Mouse (Mus musculus) liver, postnatal 0 days (tissue): Measurements from ENCODE around the gene Cyp2s1. TPM values are rescaled to one million over a fixed set of nuclear protein-coding genes. Genes with fewer than 3 reads are reported as not detected.
A peak's percentile ranks its signal among the peaks of the same experiment; 100 is the strongest.

Experiments
- ATAC-seq: fragments of 200-750 bp; cut with Nextera tagmentation; 2 replicates; pipeline ENCODE4 v1.8.0; 2017; ENCODE audit warnings: mild to moderate bottlenecking, moderate library complexity
- DNase-seq: peaks from one replicate; pipeline ENCODE4 v3.0.0-alpha.2; 2016
- H3K27ac ChIP-seq: fragments of 300-500 bp; sonication (generic); 2 replicates; pipeline ENCODE4 v1.5.1; 2014; ENCODE audit warnings: antibody characterized with exemption, moderate library complexity, mild to moderate bottlenecking, low read depth
- H3K27me3 ChIP-seq: fragments of 300-500 bp; sonication (generic); 2 replicates; pipeline ENCODE4 v1.6.1; 2014; ENCODE audit warnings: low read length, control low read depth, mixed read lengths; ENCODE audit not compliant: insufficient read depth
- H3K36me3 ChIP-seq: fragments of 300-500 bp; sonication (generic); replicated peaks from 2 replicates; pipeline ENCODE4 v1.6.1; 2014; ENCODE audit warnings: mild to moderate bottlenecking, control low read depth, low read length, moderate library complexity, mixed read lengths; ENCODE audit not compliant: insufficient read depth
- H3K4me1 ChIP-seq: fragments of 300-500 bp; sonication (generic); 2 replicates; pipeline ENCODE4 v1.6.1; 2014; ENCODE audit warnings: antibody characterized with exemption, mild to moderate bottlenecking, control low read depth; ENCODE audit not compliant: insufficient read depth
- H3K4me2 ChIP-seq: fragments of 300-500 bp; sonication (generic); 2 replicates; pipeline ENCODE4 v1.6.1; 2014; ENCODE audit warnings: low read depth, mild to moderate bottlenecking, low read length, moderate library complexity, mixed read lengths
- H3K4me3 ChIP-seq: fragments of 300-500 bp; sonication (generic); 2 replicates; pipeline ENCODE4 v1.5.1; 2014; ENCODE audit warnings: low read depth, low read length
- H3K9ac ChIP-seq: fragments of 300-500 bp; sonication (generic); replicated peaks from 2 replicates; pipeline ENCODE4 v1.6.1; 2014; ENCODE audit warnings: mild to moderate bottlenecking, moderate library complexity
- H3K9me3 ChIP-seq: fragments of 300-500 bp; sonication (generic); 2 replicates; pipeline ENCODE4 v1.6.1; 2016; ENCODE audit warnings: mild to moderate bottlenecking, control low read depth, low read length, mixed read lengths
- CTCF ChIP-seq: sonication (generic); IDR thresholded peaks from 2 replicates; pipeline ENCODE4 v1.5.1; 2016; ENCODE audit warnings: antibody characterized with exemption, low read depth
- EP300 ChIP-seq: IDR thresholded peaks from 2 replicates; pipeline ENCODE4 v1.6.1; 2016; ENCODE audit warnings: antibody characterized with exemption, low read depth, mild to moderate bottlenecking
- WGBS: fragments of 180-500 bp; shearing (Covaris S2); extraction: QIAGEN DNeasy Blood & Tissue Kit; methylation state at CpG from one replicate; pipeline ENCODE4 v1.1.7; 2014; ENCODE audit not compliant: insufficient replicate concordance; 5-methylcytosine and 5-hydroxymethylcytosine counted together
- polyA plus RNA-seq: library from polyadenylated mRNA; unstranded; fragments of >200 nt; fragmentation: Nextera tagmentation; extraction: Ambion mirVana; gene quantifications from 2 replicates; pipeline ENCODE4 v1.2.1, GENCODE M21; 2015

The Cyp2s1 gene
- polyA plus RNA-seq, 1 experiment from 2014 or later: 0.92 TPM

- WGBS: 82% methylated on average over 13 of the region's 13 CpGs
These were observed 13.3 kb downstream of the Cyp2s1 start for GRCm38 (mm10) chr7:25803460-25803859.

DNA sequence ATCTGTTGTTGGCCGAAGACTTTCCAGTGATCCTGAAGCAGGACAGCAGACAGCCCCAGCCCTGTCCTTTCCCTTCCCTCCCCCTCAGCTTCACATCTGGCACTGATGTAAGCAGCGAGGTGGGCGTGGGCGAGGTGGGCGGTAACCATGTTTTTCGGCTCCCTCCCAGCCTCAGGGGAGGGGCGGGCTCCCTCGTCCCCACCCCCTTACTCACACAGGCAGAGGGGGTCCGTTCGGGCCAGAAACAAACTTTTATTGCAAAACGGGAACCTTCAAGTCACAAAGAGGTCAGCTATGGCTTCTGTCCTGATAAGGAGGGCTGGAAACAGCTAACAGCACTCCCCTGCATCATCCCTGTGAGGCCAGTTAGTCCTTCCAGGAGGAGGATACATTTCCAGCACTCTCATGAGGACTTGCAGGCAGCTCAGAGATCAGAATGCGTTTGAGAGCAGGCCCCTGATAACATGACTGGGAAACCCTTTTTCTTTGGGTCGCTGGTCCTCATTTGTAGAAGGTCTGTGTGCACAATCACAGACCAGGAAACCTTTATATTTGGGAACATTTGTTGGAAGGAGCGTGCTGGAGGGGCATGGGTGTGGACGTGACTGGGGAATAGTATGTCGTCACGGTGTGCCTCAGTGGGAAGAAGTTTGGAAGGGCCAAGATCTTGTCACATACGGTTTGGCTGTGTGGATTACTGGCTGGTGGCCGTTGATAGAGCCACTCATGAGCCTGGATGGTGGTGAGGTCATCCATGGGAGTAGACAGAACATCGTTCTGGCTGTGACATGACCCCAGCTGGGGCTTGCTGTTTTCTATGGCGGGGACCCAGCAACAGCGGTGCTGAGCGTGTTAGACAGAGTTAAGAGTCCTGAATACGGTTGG, 14.2 kb downstream of the Cyp2s1 start:
- H3K4me2 ChIP-seq: 0 out of 2 replicates have a peak overlapping the region, but pooled peaks have one; percentile 32
- WGBS: 35% methylated on average over 24 of the region's 24 CpGs
- ATAC-seq (peak; percentile 49), DNase-seq (peak; percentile 63)
- H3K36me3 ChIP-seq: no peaks in the 10 kb centered on the region
- peaks cover 3% of the 10 kb centered on the region; the same call in 1 of the 2 replicates for H3K4me1 ChIP-seq
- H3K4me3 ChIP-seq: no peak overlapping the region
- peak overlapping the region; percentile 44; the same call in 1 of the 2 replicates for H3K27ac ChIP-seq
- no peak overlapping the region for H3K9ac ChIP-seq
- no peaks in the 10 kb centered on the region for H3K27me3 ChIP-seq
- TF ChIP-seq CTCF: no peak
- peaks cover 2% of the 10 kb centered on the region; the same call in 1 of the 2 replicates for H3K9me3 ChIP-seq

More at GRCm38 (mm10) chr7:25803460-25803859, 13.3 kb downstream of the Cyp2s1 start:
- DNase-seq (no peak), ATAC-seq (no peak)
- TF ChIP-seq CTCF (no peak), EP300 (no peak)
- Histone ChIP-seq H3K4me1 (peaks cover 3% of the 10 kb centered on the region; the same call in 1 of the 2 replicates), H3K27ac (no peak overlapping the region), H3K4me3 (no peak overlapping the region), H3K27me3 (no peaks in the 10 kb centered on the region), H3K9ac (no peak overlapping the region), H3K4me2 (no peak overlapping the region), H3K36me3 (no peaks in the 10 kb centered on the region), H3K9me3 (no peaks in the 10 kb centered on the region; the same call in 1 of the 2 replicates)

DNA sequence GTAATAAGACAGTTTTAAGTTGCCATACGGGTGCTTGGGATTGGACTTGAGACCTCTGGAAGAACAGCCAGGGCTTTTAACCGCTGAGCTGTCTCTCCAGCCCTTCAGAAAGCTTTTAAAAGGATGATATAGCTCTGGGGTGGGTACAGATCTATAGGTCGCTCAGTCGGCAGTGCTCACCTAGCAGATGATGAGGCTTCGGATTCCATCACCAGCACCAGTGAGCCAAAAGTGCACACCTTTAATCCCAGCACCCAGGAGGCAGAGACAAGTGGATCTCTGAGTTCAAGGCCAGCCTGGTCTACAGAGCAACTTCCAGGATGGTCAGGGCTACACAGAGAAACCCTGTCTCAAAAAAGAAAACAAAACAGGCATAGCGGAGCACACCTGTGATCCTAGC, 15.7 kb downstream of the Cyp2s1 start:
- ATAC-seq (no peak), DNase-seq (no peak)
- Histone ChIP-seq H3K4me1 (peaks cover 3% of the 10 kb centered on the region; the same call in 1 of the 2 replicates), H3K4me3 (no peak overlapping the region), H3K9me3 (peaks cover 2% of the 10 kb centered on the region; the same call in 1 of the 2 replicates), H3K4me2 (no peak overlapping the region), H3K36me3 (no peaks in the 10 kb centered on the region), H3K27ac (no peak overlapping the region), H3K9ac (no peak overlapping the region), H3K27me3 (no peaks in the 10 kb centered on the region)
- TF ChIP-seq CTCF: no peak
- no peak for TF ChIP-seq EP300
- WGBS: 74% methylated on average over 6 of the region's 6 CpGs

DNA sequence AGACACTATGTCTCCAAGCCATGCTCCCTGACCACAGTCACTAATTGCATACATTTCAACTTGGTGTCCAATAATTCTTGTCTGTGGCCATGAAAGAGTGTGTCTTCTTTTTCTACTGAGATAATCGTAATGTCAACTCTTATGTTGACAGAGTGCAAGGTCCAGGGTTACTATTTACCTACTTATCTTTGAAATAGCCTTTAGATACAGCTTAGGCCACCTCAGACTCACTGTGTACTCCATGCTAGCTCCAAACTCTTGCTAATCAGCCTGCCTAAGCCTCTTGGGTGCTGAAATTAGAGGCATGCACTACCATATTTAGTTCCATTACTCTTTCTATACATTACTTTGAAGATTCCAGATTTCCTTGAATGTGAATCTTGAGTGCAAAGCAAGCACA, 17.3 kb downstream of the Cyp2s1 start:
- Histone ChIP-seq H3K4me1 (peaks cover 3% of the 10 kb centered on the region; the same call in 1 of the 2 replicates), H3K4me3 (no peak overlapping the region), H3K9ac (no peak overlapping the region), H3K36me3 (no peaks in the 10 kb centered on the region), H3K27me3 (no peaks in the 10 kb centered on the region), H3K27ac (no peak overlapping the region), H3K4me2 (no peak overlapping the region), H3K9me3 (peaks cover 2% of the 10 kb centered on the region; the same call in 1 of the 2 replicates)
- ATAC-seq (no peak; the same call in 1 of the 2 replicates), DNase-seq (no peak)
- TF ChIP-seq CTCF (no peak), EP300 (no peak)
- 76% methylated on average over 1 of the region's 1 CpGs for WGBS

GRCm38 (mm10) chr7:25798540-25798939, 18.2 kb downstream of the Cyp2s1 start:
- no peak overlapping the region for H3K4me2 ChIP-seq
- peaks cover 2% of the 10 kb centered on the region; the same call in 1 of the 2 replicates for H3K9me3 ChIP-seq
- TF ChIP-seq EP300 (no peak), CTCF (peak; percentile 48)
- H3K4me1 ChIP-seq: peaks cover 3% of the 10 kb centered on the region; the same call in 1 of the 2 replicates
- 76% methylated on average over 2 of the region's 2 CpGs for WGBS
- H3K36me3 ChIP-seq: no peaks in the 10 kb centered on the region
- H3K27ac ChIP-seq: no peak overlapping the region
- H3K9ac ChIP-seq: no peak overlapping the region
- H3K27me3 ChIP-seq: no peaks in the 10 kb centered on the region
- no peak overlapping the region for H3K4me3 ChIP-seq
- DNase-seq: no peak
- ATAC-seq: no peak

DNA sequence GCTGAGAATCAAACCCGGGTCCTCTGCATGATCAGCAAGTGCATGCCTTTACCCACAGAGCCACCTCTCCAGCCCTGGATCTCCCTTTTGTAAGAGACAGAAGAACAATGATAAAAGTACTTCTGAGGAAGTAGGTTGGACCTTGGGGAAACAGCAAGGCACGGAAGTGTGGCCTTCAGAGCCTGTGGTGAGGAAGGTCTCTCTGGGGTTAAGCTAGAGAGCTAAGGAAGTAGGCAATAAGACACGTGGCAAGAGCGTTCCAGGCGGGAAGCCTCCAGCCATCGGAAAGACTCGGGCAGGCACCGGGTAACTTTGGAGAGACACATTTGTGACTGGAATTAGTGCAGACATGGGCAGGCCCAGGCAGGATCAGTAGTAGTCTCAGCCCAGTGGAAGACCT, 21.9 kb downstream of the Cyp2s1 start:
- no peak overlapping the region for H3K9ac ChIP-seq
- peaks cover 2% of the 10 kb centered on the region; the same call in 1 of the 2 replicates for H3K9me3 ChIP-seq
- no peak overlapping the region for H3K27ac ChIP-seq
- no peaks in the 10 kb centered on the region for H3K27me3 ChIP-seq
- TF ChIP-seq CTCF (no peak), EP300 (no peak)
- H3K4me1 ChIP-seq: no peaks in the 10 kb centered on the region
- H3K4me3 ChIP-seq: no peak overlapping the region
- H3K36me3 ChIP-seq: no peaks in the 10 kb centered on the region
- ATAC-seq (no peak), DNase-seq (no peak)
- no peak overlapping the region for H3K4me2 ChIP-seq
- 62% methylated on average over 8 of the region's 8 CpGs for WGBS
